Mouse (Mus musculus) MEL-GATA-1-ER (cell line): ENCODE data around the gene Vmn1r149.
"Not testable (repeated sequence)": the region's sequence is repeated elsewhere in the genome, so short reads cannot be mapped to it uniquely, and the experiment has no call there.

Source experiments
- DNase-seq: peaks from one replicate; pipeline ENCODE4 v3.0.0-alpha.2; 2012; ENCODE audit warnings: low read depth; ENCODE audit errors: extremely low read depth

Vmn1r149 gene

DNA sequence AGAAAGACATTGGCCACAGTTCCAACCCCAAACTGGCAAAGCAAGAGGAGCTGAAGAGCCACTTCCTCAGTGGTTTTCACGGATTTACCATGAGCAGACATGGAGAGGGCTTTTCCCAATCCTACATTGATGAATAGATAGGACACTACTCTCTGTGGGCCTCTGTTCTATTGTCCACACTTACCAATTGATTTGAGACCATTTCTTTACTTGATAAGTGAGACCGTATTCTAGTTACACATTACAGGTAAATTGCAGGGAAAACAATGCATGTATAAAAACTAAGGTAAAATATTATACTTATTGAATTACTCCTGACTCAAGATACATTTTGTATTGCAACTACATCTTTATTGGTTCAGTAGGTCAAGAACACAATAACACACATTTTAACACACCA, at the start of gene Vmn1r149:
Gene Vmn1r149, minus strand, starts transcription at position 101 of the 400 bp plus-strand sequence.
- not testable (repeated sequence) for DNase-seq

DNA sequence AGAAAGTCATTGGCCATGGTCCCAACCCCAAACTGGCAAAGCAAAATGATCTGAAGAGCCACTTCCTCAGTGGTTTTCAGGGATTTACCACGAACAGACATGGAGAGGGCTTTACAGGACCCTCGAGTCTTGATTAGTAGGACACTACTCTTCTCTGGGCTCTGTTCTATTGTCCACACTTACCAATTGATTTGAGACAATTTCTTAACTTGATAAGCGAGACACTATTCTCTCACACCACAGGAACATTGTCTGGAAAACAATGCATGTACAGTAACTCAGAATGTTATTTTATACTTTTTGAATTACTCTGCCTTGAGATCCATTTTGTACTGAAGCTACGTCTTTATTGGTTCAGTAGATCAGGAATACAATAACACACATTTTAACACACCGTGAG, 25.9 kb upstream of the Vmn1r149 start, which contains the start of gene Gm10665:
Gene Gm10665, minus strand, starts transcription at position 101 of the 400 bp plus-strand sequence.
- DNase-seq: not testable (repeated sequence)

GRCm38 (mm10) chr7:22413283-22413682, 24.7 kb downstream of the Vmn1r149 start, which contains the start of gene Vmn1r148:
Gene Vmn1r148 (plus strand): TSS chr7:22413583.
- DNase-seq: not testable (repeated sequence)
